Mouse (Mus musculus) hindbrain, postnatal 0 days (tissue): Measurements from ENCODE around the gene Atpaf2. TPM values are rescaled to one million over a fixed set of nuclear protein-coding genes. Genes with fewer than 3 reads are reported as not detected.

Source experiments
- ATAC-seq: fragments of 200-750 bp; cut with Nextera tagmentation; 2 replicates; pipeline ENCODE4 v1.8.0; 2017; ENCODE audit warnings: mild to moderate bottlenecking, moderate TSS enrichment, moderate library complexity
- DNase-seq: peaks from one replicate; pipeline ENCODE4 v3.0.0-alpha.2; 2015; ENCODE audit warnings: low spot score
- H3K27ac ChIP-seq: fragments of 300-500 bp; sonication (generic); 2 replicates; pipeline ENCODE4 v1.5.1; 2014; ENCODE audit warnings: mild to moderate bottlenecking
- H3K27me3 ChIP-seq: fragments of 300-500 bp; sonication (generic); 2 replicates; pipeline ENCODE4 v1.6.1; 2014; ENCODE audit warnings: low read length, mixed read lengths; ENCODE audit not compliant: insufficient read depth
- H3K36me3 ChIP-seq: fragments of 300-500 bp; sonication (generic); 2 replicates; pipeline ENCODE4 v1.6.1; 2014; ENCODE audit warnings: low read length, mixed read lengths; ENCODE audit not compliant: insufficient read depth
- H3K4me1 ChIP-seq: fragments of 300-500 bp; sonication (generic); 2 replicates; pipeline ENCODE4 v1.6.1; 2014; ENCODE audit warnings: antibody characterized with exemption, low read length, mixed read lengths; ENCODE audit not compliant: insufficient read depth
- H3K4me2 ChIP-seq: fragments of 300-500 bp; sonication (generic); 2 replicates; pipeline ENCODE4 v1.6.1; 2014; ENCODE audit warnings: low read depth, mild to moderate bottlenecking, low read length, moderate library complexity, mixed read lengths
- H3K4me3 ChIP-seq: fragments of 300-500 bp; sonication (generic); 2 replicates; pipeline ENCODE4 v1.5.1; 2014; ENCODE audit warnings: low read length
- H3K9ac ChIP-seq: fragments of 300-500 bp; sonication (generic); replicated peaks from 2 replicates; pipeline ENCODE4 v1.6.1; 2014; ENCODE audit warnings: mild to moderate bottlenecking, low read length, moderate library complexity, mixed read lengths
- H3K9me3 ChIP-seq: fragments of 300-500 bp; sonication (generic); 2 replicates; pipeline ENCODE4 v1.6.1; 2016; ENCODE audit warnings: low read length, mixed read lengths
- CTCF ChIP-seq: IDR thresholded peaks from 2 replicates; pipeline ENCODE4 v1.5.1; 2016; ENCODE audit warnings: antibody characterized with exemption, control low read depth, low read depth
- WGBS: fragments of 180-500 bp; shearing (Covaris S2); extraction: QIAGEN DNeasy Blood & Tissue Kit; methylation state at CpG from one replicate; pipeline ENCODE4 v1.1.7; 2014; 5-methylcytosine and 5-hydroxymethylcytosine counted together
- polyA plus RNA-seq: library from polyadenylated mRNA; unstranded; fragments of >200 nt; fragmentation: Nextera tagmentation; extraction: Ambion mirVana; gene quantifications from 2 replicates; pipeline ENCODE4 v1.2.1, GENCODE M21; 2015
- total RNA-seq: library from RNA; depleted of rRNA; stranded (reverse); fragments of >200 nt; gene quantifications from 2 replicates; pipeline ENCODE4 v1.2.3, GENCODE M21; 2014; rRNA removed

Gene Atpaf2
- total RNA-seq (29.2 and 63.4 TPM in 2 replicates), polyA plus RNA-seq (45.8 and 48.4 TPM in 2 replicates)

GRCm38 (mm10) chr11:60417717-60418472, at the start of gene Atpaf2:
Gene Atpaf2 (minus strand): TSS chr11:60418457.
- WGBS = under 1% methylated on average over 34 of the region's 39 CpGs
- H3K9me3 ChIP-seq = no peaks in the 10 kb centered on the region
- H3K9ac ChIP-seq = peak within 1 kb of the TSS; percentile 92
- peak within 1 kb of the TSS; percentile 93 for H3K4me2 ChIP-seq
- peaks cover 17% of the 10 kb centered on the region for H3K4me1 ChIP-seq
- H3K4me3 ChIP-seq = peak within 1 kb of the TSS; percentile 91
- TF ChIP-seq CTCF = no peak
- DNase-seq = peak; percentile 36
- peak within 1 kb of the TSS; percentile 89 for H3K27ac ChIP-seq
- H3K27me3 ChIP-seq = no peaks in the 10 kb centered on the region
- ATAC-seq = peak; percentile 46
- no peaks in the 10 kb centered on the region for H3K36me3 ChIP-seq

- Histone ChIP-seq H3K27ac (no peak overlapping the region), H3K4me1 (no peaks in the 10 kb centered on the region), H3K4me2 (no peak overlapping the region), H3K27me3 (no peaks in the 10 kb centered on the region), H3K4me3 (no peak overlapping the region), H3K9ac (no peak overlapping the region), H3K36me3 (peaks cover 64% of the 10 kb centered on the region), H3K9me3 (no peaks in the 10 kb centered on the region)
- 90% methylated on average over 2 of the region's 2 CpGs for WGBS
- DNase-seq (peak; percentile 29), ATAC-seq (no peak)
- TF ChIP-seq CTCF = peak; percentile 53
These were observed 47.7 kb upstream of the Atpaf2 start for GRCm38 (mm10) chr11:60465943-60466380.

- Histone ChIP-seq H3K36me3 (peaks cover 52% of the 10 kb centered on the region), H3K4me3 (no peak overlapping the region), H3K4me2 (no peak overlapping the region), H3K4me1 (peaks cover 5% of the 10 kb centered on the region; the same call in 1 of the 2 replicates), H3K9ac (no peak overlapping the region), H3K9me3 (no peaks in the 10 kb centered on the region), H3K27ac (no peak overlapping the region), H3K27me3 (no peaks in the 10 kb centered on the region)
- peak; percentile 43 for TF ChIP-seq CTCF
- 90% methylated on average over 1 of the region's 1 CpGs for WGBS
- peak; percentile 71 for DNase-seq
- ATAC-seq = 0 out of 2 replicates have a peak, but pooled peaks have one; percentile 46
These were observed 39.7 kb upstream of the Atpaf2 start for GRCm38 (mm10) chr11:60457973-60458372.

- ATAC-seq = peak; percentile 44
- peaks cover 29% of the 10 kb centered on the region for H3K36me3 ChIP-seq
- H3K27ac ChIP-seq = peak overlapping the region; percentile 75
- WGBS = under 1% methylated on average over 17 of the region's 17 CpGs
- peaks cover 5% of the 10 kb centered on the region; the same call in 1 of the 2 replicates for H3K4me1 ChIP-seq
- DNase-seq = peak; percentile 7
- TF ChIP-seq CTCF = no peak
- H3K9me3 ChIP-seq = no peaks in the 10 kb centered on the region
- H3K27me3 ChIP-seq = no peaks in the 10 kb centered on the region
- peak overlapping the region; percentile 74 for H3K9ac ChIP-seq
- peak overlapping the region; percentile 71 for H3K4me3 ChIP-seq
- H3K4me2 ChIP-seq = peak overlapping the region; percentile 90
These were observed 36.5 kb upstream of the Atpaf2 start for GRCm38 (mm10) chr11:60454745-60455087.

- ATAC-seq (peak; percentile 92), DNase-seq (peak; percentile 96)
- peak within 1 kb of the TSS; percentile 75 for H3K27ac ChIP-seq
- WGBS = 5% methylated on average over 27 of the region's 27 CpGs
- H3K27me3 ChIP-seq = no peaks in the 10 kb centered on the region
- no peak for TF ChIP-seq CTCF
- peak within 1 kb of the TSS; percentile 90 for H3K4me2 ChIP-seq
- peak within 1 kb of the TSS; percentile 71 for H3K4me3 ChIP-seq
- peaks cover 24% of the 10 kb centered on the region for H3K36me3 ChIP-seq
- peaks cover 5% of the 10 kb centered on the region; the same call in 1 of the 2 replicates for H3K4me1 ChIP-seq
- peak within 1 kb of the TSS; percentile 74 for H3K9ac ChIP-seq
- H3K9me3 ChIP-seq = no peaks in the 10 kb centered on the region
These were observed 36.0 kb upstream of the Atpaf2 start, which contains the start of gene Drg2 for GRCm38 (mm10) chr11:60454080-60454744. Gene Drg2 (plus strand): TSS chr11:60454591.

- DNase-seq = no peak
- H3K36me3 ChIP-seq = peaks cover 28% of the 10 kb centered on the region
- no peak for TF ChIP-seq CTCF
- H3K9ac ChIP-seq = no peak overlapping the region
- no peak for ATAC-seq
- no peak overlapping the region for H3K4me2 ChIP-seq
- H3K27ac ChIP-seq = no peak overlapping the region
- no peaks in the 10 kb centered on the region for H3K4me1 ChIP-seq
- H3K9me3 ChIP-seq = no peaks in the 10 kb centered on the region
- WGBS = 80% methylated on average over 4 of the region's 4 CpGs
- no peaks in the 10 kb centered on the region for H3K27me3 ChIP-seq
- H3K4me3 ChIP-seq = no peak overlapping the region
These were observed 25.8 kb upstream of the Atpaf2 start for GRCm38 (mm10) chr11:60444007-60444406.
